Mouse (Mus musculus): ENCODE results near the gene Kcnj15.

The Kcnj15 gene

DNA sequence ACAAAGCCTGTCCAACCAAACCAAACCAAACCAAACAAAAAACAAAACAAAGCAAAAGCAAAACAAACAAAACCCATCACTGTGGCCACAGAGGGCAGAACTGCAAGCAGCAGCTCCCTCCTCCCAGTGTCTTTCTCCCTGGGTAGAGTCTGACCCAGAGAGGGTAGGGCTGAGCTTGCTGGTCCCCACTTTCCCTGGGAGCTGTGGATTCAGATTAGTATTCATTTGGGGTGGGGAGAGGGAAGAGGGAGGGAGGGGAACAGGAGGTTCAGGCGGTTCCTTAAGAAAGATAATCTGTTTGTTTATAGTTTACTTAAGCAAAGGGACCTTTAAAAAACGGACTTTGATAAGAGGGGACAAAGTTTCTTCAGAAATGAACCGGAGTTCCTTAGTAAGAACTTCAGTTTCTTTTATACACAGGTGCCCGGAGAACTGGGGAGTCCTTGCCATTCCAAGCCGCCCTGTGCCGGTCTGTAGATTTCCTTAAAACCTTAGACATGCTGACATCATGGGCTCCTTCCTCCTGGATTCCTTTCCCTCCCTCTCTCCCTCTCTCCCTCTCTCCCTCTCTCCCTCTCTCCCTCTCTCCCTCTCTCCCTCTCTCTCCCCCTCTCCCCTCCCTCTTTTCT, at the start of gene Kcnj15:
TSS of gene Kcnj15 (plus strand) at position 293 of the 629 bp plus-strand sequence.
- no peak for DNase-seq (ENCODE audit: low spot score in 2 of 2)

- DNase-seq (ENCODE audit: low spot score in 2 of 2), result no peak
These were observed 49.1 kb upstream of the Kcnj15 start for GRCm38 (mm10) chr16:95208243-95208642.

- DNase-seq (ENCODE audit: low spot score in 2 of 2), result no peak
These were observed 48.3 kb upstream of the Kcnj15 start for GRCm38 (mm10) chr16:95209011-95209466.

DNA sequence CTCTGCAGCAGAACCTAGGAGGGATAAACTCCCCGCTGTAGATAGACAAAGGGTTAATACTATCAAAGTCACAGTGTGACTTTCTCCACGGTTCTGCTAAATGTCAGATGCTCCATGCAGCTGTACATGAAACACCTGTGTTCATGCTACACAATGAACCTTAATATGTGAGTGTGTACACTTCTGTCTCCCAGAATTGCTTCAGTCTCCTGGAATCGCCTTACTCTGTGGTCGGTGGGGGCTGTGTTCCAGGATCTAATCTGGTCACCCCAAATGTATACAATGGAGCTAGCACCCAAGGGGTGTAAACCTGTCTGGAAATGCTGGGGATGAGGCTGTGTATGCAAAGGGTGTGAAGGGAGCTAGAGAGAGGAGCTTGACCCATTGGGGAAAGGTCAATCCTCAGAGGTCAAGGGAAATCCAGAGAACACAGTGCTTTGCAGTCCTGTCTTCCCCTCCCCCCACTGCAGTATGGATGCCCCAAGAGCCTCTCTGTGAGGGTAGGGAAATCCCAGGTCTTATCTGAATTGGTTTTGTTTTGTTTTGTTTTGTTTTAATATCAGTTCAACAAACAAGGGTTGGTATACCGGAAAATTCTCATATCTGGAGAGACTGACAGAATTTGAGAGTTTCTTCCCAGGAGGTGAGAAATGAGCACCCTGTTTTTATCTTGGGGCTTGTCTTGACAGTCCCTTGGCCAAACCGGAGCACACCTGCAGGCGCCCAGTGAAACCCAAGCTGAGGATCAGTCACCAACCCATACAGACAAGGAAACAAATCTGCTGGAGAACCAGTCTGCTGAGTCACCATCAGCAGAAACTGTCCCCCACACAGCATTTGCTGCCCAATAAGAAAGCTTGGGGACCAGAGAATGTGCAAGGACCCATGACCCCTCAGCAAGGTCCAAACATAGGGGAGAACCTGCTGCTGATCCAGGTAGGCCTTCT, 42.8 kb upstream of the Kcnj15 start:
- no peak for DNase-seq (ENCODE audit: low spot score in 2 of 2)

- DNase-seq (ENCODE audit: low spot score in 2 of 2), result no peak
These were observed 41.6 kb upstream of the Kcnj15 start for GRCm38 (mm10) chr16:95215782-95216181.

GRCm38 (mm10) chr16:95216346-95216745, 41.0 kb upstream of the Kcnj15 start:
- DNase-seq (ENCODE audit: low spot score in 2 of 2), result no peak

- no peak for DNase-seq (ENCODE audit: low spot score in 2 of 2)
These were observed 40.5 kb upstream of the Kcnj15 start for GRCm38 (mm10) chr16:95216824-95217223.

GRCm38 (mm10) chr16:95218783-95219182, 38.6 kb upstream of the Kcnj15 start:
- no peak for DNase-seq (ENCODE audit: low spot score in 2 of 2)

DNA sequence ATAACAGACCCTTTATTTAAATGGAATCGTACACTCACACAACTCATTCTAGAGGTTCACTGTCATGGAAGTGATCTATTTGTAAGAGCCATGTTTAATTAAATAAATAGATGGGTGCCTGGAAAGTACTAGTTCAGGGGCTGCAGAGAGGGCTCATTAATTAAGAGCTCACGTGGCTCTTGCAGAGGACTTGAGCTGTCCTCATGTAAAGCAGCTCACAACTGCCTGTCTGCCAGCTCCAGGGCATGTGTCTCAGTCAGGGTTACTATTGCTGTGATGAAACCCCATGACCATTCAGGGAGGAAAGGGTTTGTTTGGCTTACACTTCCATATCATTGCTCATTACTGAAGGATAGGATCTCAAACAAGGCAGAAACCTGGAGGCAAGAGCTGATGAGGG, 37.9 kb upstream of the Kcnj15 start:
- no peak for DNase-seq (ENCODE audit: low spot score in 2 of 2)

GRCm38 (mm10) chr16:95221051-95221450, 36.3 kb upstream of the Kcnj15 start:
- DNase-seq (ENCODE audit: low spot score in 2 of 2), result no peak

GRCm38 (mm10) chr16:95222026-95222718, 35.2 kb upstream of the Kcnj15 start:
- no peak for DNase-seq (ENCODE audit: low spot score in 2 of 2)

DNA sequence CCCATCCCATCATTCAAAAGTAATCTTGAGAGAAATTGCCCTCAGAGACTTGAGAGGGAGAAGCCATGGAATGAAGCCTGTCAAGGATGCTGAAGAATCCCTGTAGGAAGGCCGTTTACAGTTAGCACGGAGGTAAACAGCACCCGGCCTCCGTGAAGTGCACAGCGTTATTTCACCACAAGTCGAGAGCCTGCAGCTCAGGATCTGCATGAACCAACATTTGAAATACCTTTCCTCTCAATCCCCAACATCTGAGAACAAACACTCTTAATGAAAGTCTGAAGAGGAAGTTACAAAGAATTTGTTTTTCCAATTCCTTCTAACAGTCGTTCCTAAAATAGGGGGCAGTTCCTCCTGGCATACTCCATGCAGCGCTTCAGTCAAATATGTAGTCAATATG, 33.9 kb upstream of the Kcnj15 start:
- DNase-seq (ENCODE audit: low spot score in 2 of 2), result no peak

DNA sequence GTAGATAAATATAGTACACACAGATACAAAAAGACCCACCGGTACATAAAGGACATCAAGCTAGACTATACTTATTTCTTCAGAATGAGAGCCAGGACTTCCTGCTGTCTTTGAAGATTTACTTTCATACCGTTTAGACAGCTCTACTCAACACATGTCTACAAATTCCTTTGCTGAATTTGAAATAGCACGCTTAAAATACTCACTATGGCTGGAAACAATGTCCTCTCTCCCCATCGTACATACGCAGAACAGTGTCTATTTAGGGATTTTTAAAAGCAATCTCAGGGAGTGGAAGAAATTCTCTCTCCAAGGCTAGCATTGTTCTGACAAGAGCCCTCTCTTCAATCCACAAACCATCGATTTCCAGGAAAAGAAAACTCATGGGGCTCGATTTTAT, 32.1 kb upstream of the Kcnj15 start:
- no peak for DNase-seq (ENCODE audit: low spot score in 2 of 2)

GRCm38 (mm10) chr16:95231768-95232167, 25.6 kb upstream of the Kcnj15 start:
- no peak for DNase-seq (ENCODE audit: low spot score in 2 of 2)

GRCm38 (mm10) chr16:95234891-95235548, 22.3 kb upstream of the Kcnj15 start:
- no peak for DNase-seq (ENCODE audit: low spot score in 2 of 2)

GRCm38 (mm10) chr16:95239209-95239925, 18.0 kb upstream of the Kcnj15 start:
- no peak for DNase-seq (ENCODE audit: low spot score in 2 of 2)

GRCm38 (mm10) chr16:95240688-95241087, 16.7 kb upstream of the Kcnj15 start:
- DNase-seq (ENCODE audit: low spot score in 2 of 2), result no peak

DNA sequence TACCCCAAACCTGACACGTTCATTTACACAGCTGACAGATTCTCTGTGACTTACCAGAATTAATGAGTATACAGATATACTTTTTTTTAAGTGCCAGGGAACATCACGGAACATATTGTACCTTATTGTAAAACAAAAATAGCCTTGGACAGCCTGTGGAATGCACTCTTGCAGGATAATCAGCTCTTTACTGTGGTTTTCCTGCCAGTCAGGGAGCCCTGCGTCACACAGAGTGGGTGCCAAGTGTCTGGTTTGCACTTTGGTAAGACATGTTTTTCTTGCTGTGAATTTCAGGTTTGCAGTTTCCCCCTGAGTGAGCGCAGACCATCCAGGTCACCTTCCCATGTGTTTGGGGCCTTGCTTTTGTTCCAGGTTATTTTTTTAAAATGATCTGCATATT, 15.8 kb upstream of the Kcnj15 start:
- DNase-seq (ENCODE audit: low spot score in 2 of 2), result no peak

GRCm38 (mm10) chr16:95242114-95242513, 15.2 kb upstream of the Kcnj15 start:
- no peak for DNase-seq (ENCODE audit: low spot score in 2 of 2)

DNA sequence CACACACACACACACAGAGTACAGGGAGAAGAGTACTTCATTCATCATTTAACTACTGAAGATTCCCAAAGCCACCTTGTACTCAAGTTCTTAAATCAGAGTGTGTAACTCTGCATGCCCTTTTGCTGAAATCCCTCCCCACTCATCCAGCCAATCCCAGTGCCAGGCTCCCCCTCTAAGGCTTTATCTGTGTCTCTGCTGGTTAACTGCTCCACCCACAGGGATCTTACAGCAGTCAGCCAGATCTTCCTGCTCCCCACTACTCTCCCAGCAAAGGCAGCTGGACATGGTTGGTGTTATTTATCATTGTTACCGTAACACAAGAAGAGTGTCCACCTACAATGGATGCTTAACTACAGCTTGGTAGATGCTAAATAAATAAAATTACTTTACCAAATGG, 14.0 kb upstream of the Kcnj15 start:
- DNase-seq (ENCODE audit: low spot score in 2 of 2), result no peak

DNA sequence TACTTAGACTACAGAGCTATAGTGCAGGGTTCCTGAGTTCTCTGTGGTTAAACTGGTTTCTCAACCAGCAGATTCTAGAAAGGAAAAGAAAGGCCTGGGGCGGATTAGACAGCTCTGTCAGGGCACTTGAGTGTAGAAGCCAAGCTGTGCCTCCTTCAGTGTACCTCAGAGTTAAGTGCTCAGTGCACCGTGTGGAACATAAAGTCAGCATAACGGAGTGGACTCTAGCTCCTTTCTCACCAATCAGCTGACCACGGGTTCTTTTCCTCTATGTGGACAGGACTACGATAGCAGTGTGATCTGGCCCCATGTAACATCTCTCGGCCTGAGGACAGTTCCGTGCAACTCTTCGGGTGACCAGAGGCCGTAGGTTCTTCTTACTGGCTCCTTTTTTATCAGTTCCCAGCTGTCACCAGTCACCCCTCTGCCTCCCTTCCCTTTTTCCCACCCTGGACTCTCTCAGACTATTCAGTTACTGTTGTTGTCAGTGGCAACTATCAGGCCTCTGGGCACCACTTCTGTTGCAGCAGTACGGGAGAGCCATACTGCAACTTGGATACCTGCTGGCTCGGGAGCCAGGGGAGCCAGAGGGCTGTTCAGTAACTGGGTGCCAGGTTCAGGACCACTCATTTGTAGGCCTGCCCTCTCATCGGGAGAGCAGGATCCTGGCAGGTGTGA, 12.6 kb upstream of the Kcnj15 start:
- no peak for DNase-seq (ENCODE audit: low spot score in 2 of 2)
